Mouse (Mus musculus) thymus, postnatal 14 days (tissue): Measurements from ENCODE around the gene Ccdc188.

Experiments
- DNase-seq: peaks from one replicate; pipeline ENCODE4 v3.0.0; 2021

The Ccdc188 gene

DNA sequence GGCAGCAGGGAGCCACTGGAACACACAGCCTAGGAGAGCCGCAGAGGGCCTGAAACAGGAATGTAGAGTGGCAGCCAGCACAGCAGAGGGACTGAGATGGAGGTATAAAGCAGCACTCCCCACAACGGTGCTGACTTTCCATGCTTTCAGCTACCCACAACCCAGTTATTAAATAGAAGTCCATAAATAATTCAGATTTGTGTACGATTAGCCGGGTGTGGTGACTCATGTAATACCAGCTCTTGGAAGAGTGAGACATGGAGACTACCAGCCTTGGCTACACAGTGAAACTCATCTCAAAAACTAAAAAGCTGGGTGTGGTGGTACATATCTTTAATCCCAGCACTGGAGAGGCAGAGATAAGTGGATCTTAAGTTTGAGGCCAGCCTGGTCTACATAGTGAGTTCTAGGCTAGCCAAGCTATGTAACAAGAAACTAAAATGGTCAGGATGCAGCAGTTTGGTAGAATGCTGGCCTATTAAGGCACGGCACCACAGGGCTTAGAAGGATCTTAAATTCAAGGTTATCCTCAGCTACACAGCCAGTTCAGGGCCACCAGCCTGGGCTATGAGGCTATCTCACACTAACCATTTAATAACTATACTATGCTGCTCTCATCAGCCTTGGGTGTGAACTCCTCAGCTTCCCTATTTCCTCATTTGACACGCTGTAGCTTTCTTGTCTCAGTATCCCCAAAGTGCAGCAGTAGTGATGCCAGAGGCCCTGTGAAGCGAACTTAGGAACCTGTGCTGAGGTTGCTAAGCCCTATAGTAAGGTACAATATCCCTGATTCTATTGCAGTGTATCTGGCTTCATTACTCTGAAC, 19.2 kb downstream of the Ccdc188 start:
- DNase-seq, result no peak

DNA sequence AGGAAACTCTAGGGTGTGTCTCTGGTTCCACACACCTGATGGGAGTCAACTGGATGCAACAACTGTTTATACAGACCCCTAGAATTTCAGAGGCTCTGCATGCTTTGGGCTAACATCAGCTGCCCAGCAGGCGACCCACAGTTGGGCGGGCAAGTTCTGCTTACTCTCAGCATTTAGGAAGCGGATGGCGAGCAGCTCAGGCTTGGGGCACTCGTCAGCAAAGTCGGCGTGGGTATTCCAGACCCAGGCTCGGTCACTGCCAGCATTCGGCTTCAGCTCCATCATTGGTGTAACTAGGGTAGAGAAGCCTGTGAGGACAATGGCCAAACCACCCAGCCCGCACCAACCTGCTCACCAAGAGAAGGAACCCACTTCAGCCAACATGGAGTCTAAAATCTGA, 23.9 kb downstream of the Ccdc188 start:
- no peak for DNase-seq

DNA sequence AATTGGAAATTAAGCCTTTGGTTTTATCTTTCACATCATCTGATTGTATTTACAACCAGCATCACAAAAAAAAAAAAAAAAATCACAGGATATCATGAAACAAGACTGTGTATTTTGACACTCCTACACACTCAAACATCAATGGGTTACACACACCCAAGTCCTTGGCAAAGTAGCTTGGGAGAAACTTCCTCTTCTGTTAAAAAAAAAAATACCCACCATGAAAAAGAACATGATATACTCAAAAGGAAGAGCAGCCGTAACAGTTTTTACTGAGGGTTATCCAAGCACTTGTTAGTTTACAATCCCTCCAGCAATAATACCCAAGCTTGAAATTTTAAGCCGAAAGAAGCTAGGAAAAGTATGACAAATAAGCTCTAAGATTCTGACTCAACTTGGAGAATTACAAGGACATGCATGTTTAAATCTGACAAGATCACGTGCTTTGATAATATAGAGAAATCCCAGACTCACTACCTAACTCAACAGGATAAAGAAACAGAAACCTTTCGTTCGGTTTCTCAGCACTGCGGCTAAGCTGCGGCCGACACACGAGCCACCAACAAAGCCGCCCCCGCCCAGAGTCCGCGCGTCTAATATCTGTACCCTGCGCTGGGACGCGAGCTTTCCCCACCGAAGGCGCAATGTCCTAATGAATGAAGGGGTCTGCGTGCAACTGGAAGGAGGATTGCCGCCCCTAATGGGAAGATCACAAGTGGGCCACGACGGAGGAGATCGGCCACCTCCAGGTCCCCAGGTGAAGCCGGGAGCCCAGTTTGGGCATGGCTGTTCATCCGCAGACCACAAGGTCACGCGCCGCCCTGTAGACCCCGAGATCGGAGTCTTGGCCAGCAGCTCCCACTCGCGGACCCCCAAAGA, 30.1 kb downstream of the Ccdc188 start:
- no peak for DNase-seq

DNA sequence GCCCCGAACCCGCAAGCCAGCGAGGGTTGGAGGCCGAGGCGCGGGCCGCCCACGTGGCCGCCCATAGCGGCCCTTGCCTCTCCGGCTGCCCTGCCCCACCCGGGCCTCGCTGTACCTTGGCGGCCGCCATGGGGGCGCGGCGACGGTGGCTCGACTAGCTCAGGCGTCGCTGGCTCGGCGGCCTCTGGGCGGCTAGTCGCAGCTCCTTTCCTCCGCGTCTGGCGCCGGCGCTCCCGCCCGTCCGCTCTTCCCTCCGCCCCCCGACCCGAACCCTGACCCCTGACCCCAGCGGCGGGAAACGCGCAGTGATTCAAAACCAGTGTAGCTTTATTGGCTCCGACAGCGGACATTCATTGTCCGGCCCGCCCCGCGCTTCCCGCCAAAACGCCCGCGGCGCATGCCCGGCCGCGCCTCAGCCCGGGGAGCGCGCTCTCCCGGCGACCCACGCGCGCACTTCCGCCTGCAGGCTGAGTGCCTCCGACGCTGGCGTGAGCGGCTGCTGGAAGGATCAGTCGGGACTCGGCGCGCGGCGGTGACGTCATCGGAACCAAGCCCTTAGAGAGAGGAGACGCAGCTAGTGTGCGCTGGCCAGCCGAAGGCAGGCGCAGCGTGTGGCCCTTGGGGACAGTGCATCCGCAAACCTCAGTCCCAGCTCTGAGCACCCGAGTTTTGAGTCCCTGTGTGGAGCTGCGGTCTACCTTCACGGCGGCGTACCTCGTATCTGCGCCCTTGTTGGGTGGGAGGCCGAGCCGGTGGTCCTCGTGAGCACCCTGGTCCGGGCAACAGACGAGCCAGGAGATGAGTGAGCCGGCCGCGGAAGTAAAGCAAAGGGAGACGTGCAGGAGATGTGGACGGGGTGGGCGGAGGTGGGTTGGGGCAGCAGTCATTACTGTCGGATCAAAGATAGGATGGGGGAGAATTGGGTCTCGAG, 31.0 kb downstream of the Ccdc188 start, which contains the start of the genes Trmt2a and Ranbp1:
Gene Trmt2a (plus strand): TSS at position 247 of the 931 bp plus-strand sequence.
Gene Ranbp1 (minus strand): TSS at position 300 of the 931 bp plus-strand sequence.
- DNase-seq, result peak; percentile 98

DNA sequence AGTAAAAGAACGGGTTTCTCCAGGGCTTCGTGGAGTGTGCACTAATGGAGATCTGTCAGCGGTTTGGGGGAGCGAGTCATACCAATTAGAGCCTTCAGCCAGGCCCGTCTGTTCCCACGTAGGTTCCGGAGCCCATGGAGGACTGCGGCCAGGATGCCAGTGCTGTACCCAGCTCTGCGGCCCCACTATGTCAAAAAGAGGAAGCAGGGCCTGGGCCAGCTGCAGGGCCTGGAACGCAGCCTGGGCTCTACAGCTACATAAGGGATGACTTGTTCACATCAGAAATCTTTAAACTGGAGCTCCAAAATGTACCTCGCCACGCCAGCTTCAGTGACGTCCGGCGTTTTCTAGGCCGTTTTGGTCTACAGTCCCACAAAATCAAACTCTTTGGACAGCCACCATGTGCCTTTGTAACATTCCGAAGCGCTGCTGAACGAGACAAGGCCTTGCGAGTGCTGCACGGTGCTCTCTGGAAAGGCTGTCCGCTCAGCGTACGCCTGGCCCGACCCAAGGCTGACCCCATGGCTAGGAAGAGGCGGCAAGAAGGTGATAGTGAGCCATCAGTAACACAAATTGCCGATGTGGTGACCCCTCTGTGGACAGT, 31.8 kb downstream of the Ccdc188 start:
- DNase-seq, result peak; percentile 57

DNA sequence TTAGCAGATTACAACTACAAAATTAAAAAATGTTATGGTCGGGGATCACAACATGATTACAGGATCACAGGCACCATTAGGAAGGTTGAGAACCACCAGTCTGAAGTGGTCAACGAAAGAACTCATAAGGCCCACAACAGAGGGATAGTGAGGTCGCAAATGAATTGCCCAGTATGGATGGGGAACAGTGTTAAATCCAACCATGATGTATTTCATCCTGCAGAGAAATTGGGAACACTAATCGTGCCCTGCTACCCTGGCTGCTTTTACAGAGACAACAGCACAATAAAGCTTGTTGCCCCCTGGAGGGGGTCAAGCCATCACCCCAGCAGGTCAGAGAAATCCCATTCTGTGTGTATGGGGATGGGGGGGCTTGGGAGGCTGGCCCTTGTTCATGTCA, 32.6 kb downstream of the Ccdc188 start:
- DNase-seq, result no peak

DNA sequence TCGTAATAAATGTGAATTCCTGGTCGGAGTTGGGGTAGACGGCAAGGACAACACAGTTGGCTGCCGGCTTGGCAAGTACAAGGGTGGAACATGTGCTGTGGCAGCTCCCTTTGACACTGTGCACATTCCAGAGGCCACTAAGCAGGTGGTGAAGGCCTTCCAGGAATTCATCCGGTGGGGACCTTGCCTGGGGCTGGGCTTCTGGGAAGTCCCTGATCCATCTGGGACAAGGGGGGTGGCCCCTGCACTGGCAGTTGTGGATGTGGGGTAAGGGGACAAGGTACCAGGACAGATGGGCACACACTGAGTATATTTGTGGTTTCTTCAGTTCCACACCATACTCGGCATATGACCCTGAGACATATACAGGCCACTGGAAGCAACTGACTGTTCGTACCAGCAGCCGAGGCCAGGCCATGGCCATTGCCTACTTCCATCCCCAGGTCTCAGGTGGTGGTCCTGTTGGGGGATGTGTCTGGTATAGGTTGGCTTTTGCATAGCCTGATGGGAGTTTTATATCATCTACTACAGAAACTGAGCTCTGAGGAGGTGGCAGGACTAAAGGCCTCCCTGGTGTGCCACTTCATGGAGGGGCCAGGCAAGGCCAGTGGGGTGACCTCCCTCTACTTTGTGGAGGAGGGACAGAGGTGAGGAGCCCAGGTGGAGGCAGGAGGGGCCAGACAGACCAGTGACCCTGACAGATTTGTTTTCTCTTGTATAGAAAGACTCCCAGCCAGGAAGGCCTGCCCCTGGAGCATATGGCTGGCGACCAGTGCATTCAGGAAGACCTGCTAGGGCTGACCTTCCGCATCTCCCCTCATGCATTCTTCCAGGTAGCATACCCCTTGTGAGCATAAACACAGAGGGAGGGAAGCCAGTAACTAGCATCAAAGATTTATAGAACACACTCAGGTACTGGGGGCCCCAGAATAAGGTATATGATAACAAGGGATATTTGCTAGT, 33.4 kb downstream of the Ccdc188 start:
- DNase-seq, result no peak

DNA sequence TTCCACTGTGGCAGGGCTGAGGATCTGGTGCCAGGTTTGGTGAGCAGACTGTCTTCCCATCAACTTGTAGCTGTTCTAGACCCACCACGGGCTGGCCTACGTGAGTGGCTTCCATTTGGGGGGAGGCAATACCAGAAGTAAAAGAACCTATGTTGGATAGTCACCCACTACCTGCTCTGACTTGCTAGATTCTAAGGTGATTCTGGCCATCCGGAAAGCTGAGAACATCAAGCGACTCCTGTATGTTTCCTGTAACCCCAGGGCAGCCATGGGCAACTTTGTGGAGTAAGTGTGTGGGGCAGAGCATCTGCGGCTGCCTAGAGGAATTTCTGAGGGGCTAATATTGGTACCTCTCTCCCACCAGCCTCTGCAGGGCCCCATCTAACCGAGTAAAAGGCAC, 35.1 kb downstream of the Ccdc188 start:
- no peak for DNase-seq

DNA sequence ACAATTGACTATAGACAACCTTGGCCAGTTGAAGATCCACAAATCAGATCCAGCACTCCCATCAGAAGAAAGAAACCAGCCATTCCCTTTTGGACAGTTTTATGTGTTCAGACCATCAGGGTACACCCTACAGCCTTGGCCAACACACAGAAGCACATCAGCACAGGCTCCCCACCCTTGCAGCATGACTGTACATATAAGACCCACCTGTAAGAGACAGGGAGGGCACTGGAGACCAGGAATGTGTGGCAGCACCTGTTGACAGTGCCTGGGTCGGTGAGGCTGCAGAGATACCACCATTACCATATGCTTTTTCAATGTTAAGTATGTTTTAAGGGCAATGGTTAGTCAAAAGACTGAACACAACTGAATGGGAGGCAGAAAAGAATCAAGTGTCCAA, 36.2 kb downstream of the Ccdc188 start:
- DNase-seq, result no peak

DNA sequence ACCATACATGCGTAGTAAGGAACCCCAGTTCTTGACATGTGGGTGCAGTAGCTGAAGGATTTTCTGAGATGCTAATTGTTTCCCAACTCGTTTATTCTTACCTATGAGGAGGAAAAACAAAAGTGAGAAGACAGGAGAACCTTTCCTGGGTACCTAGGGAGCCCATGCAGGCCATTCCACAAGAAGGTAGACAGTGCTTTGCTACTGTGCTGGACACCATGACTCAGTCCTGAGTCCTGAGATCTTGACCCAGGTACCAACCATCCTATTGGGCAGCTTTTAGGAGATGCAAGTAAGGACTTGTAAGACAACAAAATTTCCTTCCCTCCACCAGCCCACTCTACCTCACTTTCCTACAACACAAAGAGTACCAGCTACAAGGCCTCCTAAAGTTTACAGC, 40.5 kb downstream of the Ccdc188 start, which contains the start of gene Gm49776:
Gene Gm49776 (minus strand): TSS at position 101 of the 400 bp plus-strand sequence.
- no peak for DNase-seq

DNA sequence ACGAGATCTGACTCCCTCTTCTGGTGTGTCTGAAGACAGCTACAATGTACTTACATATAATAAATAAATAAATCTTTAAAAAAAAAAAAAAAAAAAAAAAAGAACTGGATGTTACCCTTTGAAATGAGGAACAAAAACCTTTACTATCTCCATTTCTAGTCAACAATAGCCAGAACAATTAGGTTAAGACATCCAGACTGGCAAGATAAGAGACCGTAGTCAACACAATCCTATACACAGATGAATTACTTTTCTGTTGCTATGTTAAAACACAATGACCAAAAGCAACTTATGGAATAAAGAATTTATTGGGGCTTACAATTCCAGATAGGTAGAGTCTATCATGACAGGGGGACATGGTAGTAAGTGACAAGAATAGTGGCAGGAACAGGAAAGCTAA, 47.3 kb downstream of the Ccdc188 start:
- no peak for DNase-seq

DNA sequence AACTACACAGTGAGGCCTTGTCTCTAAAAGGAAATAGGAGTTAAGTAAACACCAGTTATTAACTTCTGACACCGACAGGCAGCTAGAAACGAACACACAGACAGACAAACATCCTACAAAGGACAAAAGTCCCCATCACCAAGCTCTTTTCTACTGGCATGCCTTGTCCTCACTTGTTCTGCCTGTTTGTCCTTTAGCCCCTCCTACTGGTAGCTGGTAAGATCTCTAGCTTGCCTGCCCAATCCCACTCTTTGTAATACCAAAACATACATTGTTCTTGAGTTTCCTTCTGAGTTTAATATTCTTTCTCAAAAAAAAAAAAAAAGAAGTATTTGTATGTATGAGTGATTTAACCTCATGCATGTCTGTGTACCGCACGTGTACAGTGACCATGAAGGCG, 50.5 kb downstream of the Ccdc188 start:
- DNase-seq, result peak; percentile 46
